Mouse (Mus musculus) CH12.LX (cell line): ENCODE results near the gene Fbxo42.

Experiments used
- CHD2 ChIP-seq: IDR thresholded peaks from 2 replicates; pipeline ENCODE4 v1.6.1; 2011; ENCODE audit warnings: low read length, improper control_type of control experiment
- HCFC1 ChIP-seq: IDR thresholded peaks from 2 replicates; pipeline ENCODE4 v1.6.1; 2012; ENCODE audit warnings: low read depth, mild to moderate bottlenecking, inconsistent platforms, low read length, improper control_type of control experiment
- IRF4 ChIP-seq: IDR thresholded peaks from 2 replicates; pipeline ENCODE4 v1.6.1; 2014; ENCODE audit warnings: low read depth, mild to moderate bottlenecking, inconsistent platforms, low read length, improper control_type of control experiment
- POLR2A ChIP-seq: IDR thresholded peaks from 2 replicates; pipeline ENCODE4 v1.6.1; 2011; ENCODE audit warnings: low read depth, mild to moderate bottlenecking, improper control_type of control experiment, low read length
- RAD21 ChIP-seq: IDR thresholded peaks from 2 replicates; pipeline ENCODE4 v1.6.1; 2011; ENCODE audit warnings: low read depth, mild to moderate bottlenecking, low read length, improper control_type of control experiment, moderate library complexity
- TCF12 ChIP-seq: IDR thresholded peaks from 2 replicates; pipeline ENCODE4 v1.6.1; 2014; ENCODE audit warnings: low read depth, mild to moderate bottlenecking, inconsistent platforms, low read length, improper control_type of control experiment
- UBTF ChIP-seq: IDR thresholded peaks from 2 replicates; pipeline ENCODE4 v1.6.1; 2012; ENCODE audit warnings: low read depth, mild to moderate bottlenecking, inconsistent platforms, low read length, improper control_type of control experiment, moderate library complexity

- no peak for TF ChIP-seq RAD21
- TF ChIP-seq CHD2, result no peak
- no peak for TF ChIP-seq IRF4
- TF ChIP-seq POLR2A, result no peak
- no peak for TF ChIP-seq TCF12
- no peak for TF ChIP-seq UBTF
- TF ChIP-seq HCFC1, result no peak
These were observed 97.3 kb downstream of the Fbxo42 start for GRCm38 (mm10) chr4:141244931-141245425.
